Mouse (Mus musculus) heart, postnatal 10 days (tissue): Measurements from ENCODE around the gene Zfp740. TPM values are rescaled to one million over a fixed set of nuclear protein-coding genes. Genes with fewer than 3 reads are reported as not detected.

Experiments used
- DNase-seq, 2 experiments: peaks; one replicate each; pipeline ENCODE4 v3.0.0; 2021
- intact Hi-C: fragments of 180-260 bp; cut with DNase I; formaldehyde crosslinking; loops from one replicate; pipeline ENCODE4 v1.15.1; 2025
- total RNA-seq, 2 experiments: library from RNA; stranded (reverse); gene quantifications; 2 replicates each; pipeline ENCODE4 v1.2.3; 2021

Gene Zfp740
- total RNA-seq, 2 experiments from 2014 or later: 48.2 to 48.3 TPM

- peak; percentile 81 to 86 for DNase-seq
- intact Hi-C loops: loop anchor here (1.0 kb wide), 1 partner anchor 33 kb away; the partner anchor contains the start of gene Mfsd5
Observed at GRCm38 (mm10) chr15:102245891-102246741, 43.1 kb downstream of the Zfp740 start.

GRCm38 (mm10) chr15:102246866-102247251 lies 43.8 kb downstream of the Zfp740 start:
- intact Hi-C loops: loop anchor here (1.0 kb wide), 1 partner anchor 32 kb away; the partner anchor contains the start of gene Mfsd5
- DNase-seq: peak; percentile 96 to 97

GRCm38 (mm10) chr15:102247252-102248130 lies 44.4 kb downstream of the Zfp740 start:
- DNase-seq: peak; percentile 87 to 89
- intact Hi-C loops: no loop called here

GRCm38 (mm10) chr15:102248131-102248811 lies 45.2 kb downstream of the Zfp740 start:
- intact Hi-C loops: no loop called here

GRCm38 (mm10) chr15:102248812-102249191 lies 45.8 kb downstream of the Zfp740 start:
- no peak for DNase-seq
- intact Hi-C loops: no loop called here

More at GRCm38 (mm10) chr15:102248131-102248811, 45.2 kb downstream of the Zfp740 start:
- DNase-seq: no peak

- intact Hi-C loops: no loop called here
- DNase-seq: peak; percentile 49 to 55
Observed at GRCm38 (mm10) chr15:102249251-102249691, 46.2 kb downstream of the Zfp740 start.

GRCm38 (mm10) chr15:102249967-102250366 lies 46.9 kb downstream of the Zfp740 start:
- no peak for DNase-seq
- intact Hi-C loops: no loop called here

GRCm38 (mm10) chr15:102250521-102250920 lies 47.5 kb downstream of the Zfp740 start:
- DNase-seq: no peak
- intact Hi-C loops: no loop called here

GRCm38 (mm10) chr15:102255547-102256255 lies 52.7 kb downstream of the Zfp740 start:
- no peak for DNase-seq
- intact Hi-C loops: no loop called here

- intact Hi-C loops: no loop called here
- peak in 1 of 2 experiments; percentile 34 for DNase-seq
Observed at GRCm38 (mm10) chr15:102256431-102257201, 53.6 kb downstream of the Zfp740 start.

GRCm38 (mm10) chr15:102257202-102258075 lies 54.4 kb downstream of the Zfp740 start, which contains the start of gene Rarg:
Gene Rarg, minus strand, starts transcription at chr15:102257517.
- peak; percentile 44 to 51 for DNase-seq
- intact Hi-C loops: no loop called here

- intact Hi-C loops: no loop called here
- DNase-seq: peak; percentile 59 to 61
Observed at GRCm38 (mm10) chr15:102258076-102258470, 55.0 kb downstream of the Zfp740 start.

- DNase-seq: no peak
- intact Hi-C loops: no loop called here
Observed at GRCm38 (mm10) chr15:102258581-102259253, 55.7 kb downstream of the Zfp740 start.

GRCm38 (mm10) chr15:102262582-102262981 lies 59.5 kb downstream of the Zfp740 start:
- DNase-seq: no peak
- intact Hi-C loops: no loop called here

GRCm38 (mm10) chr15:102263037-102263436 lies 60.0 kb downstream of the Zfp740 start:
- DNase-seq: no peak
- intact Hi-C loops: no loop called here
